Mouse (Mus musculus): ENCODE measurements around the gene Ttc21a. TPM values are rescaled to one million over a fixed set of nuclear protein-coding genes. Genes with fewer than 3 reads are reported as not detected.

Gene Ttc21a
- polyA plus RNA-seq, 1 experiment from 2014 or later = 0.20 TPM

DNA sequence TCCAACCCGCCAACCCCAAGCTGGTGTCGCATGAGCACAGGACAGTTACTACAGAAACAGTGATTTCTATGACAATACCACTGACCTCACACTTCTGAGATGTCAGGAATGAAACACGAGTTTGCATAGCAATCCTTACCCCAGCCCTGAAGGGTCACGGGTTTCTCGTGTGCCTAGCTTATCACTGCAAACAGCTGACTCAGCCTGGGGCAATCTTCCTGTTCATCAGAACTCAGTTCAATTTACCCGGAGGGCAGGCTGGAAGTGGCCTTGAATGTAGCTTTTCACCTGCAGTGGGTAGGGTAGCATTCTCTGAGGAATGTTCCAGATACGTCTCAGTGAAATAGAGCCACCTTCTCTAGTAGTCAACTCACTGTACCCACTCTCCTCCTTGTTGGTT, 56.8 kb downstream of the Ttc21a start:
- H3K4me3 ChIP-seq (ENCODE audit: low read depth, low read length) = no peak overlapping the region
- H3K27me3 ChIP-seq (ENCODE audit: control insufficient read depth, insufficient read depth, low read length) = no peaks in the 10 kb centered on the region
- no peak overlapping the region for H3K4me2 ChIP-seq
- H3K9me3 ChIP-seq (ENCODE audit: control insufficient read depth, low read length) = no peaks in the 10 kb centered on the region
- 75% methylated on average over 7 of the region's 7 CpGs for WGBS
- no peak overlapping the region for H3K27ac ChIP-seq (ENCODE audit: low read depth, low read length)
- ATAC-seq (ENCODE audit: low FRiP score) = no peak
- DNase-seq (ENCODE audit: low spot score, missing footprints) = no peak
- H3K36me3 ChIP-seq (ENCODE audit: control insufficient read depth, insufficient read depth, low read length) = no peaks in the 10 kb centered on the region
- H3K4me1 ChIP-seq (ENCODE audit: control insufficient read depth, insufficient read depth, low read length) = no peaks in the 10 kb centered on the region
- H3K9ac ChIP-seq (ENCODE audit: low read length) = no peak overlapping the region

- H3K4me2 ChIP-seq = no peak overlapping the region
- no peaks in the 10 kb centered on the region for H3K9me3 ChIP-seq (ENCODE audit: control insufficient read depth, low read length)
- no peaks in the 10 kb centered on the region for H3K27me3 ChIP-seq (ENCODE audit: control insufficient read depth, insufficient read depth, low read length)
- H3K36me3 ChIP-seq (ENCODE audit: control insufficient read depth, insufficient read depth, low read length) = no peaks in the 10 kb centered on the region
- DNase-seq (ENCODE audit: low spot score, missing footprints) (no peak), ATAC-seq (ENCODE audit: low FRiP score) (no peak)
- no peak overlapping the region for H3K9ac ChIP-seq (ENCODE audit: low read length)
- no peak overlapping the region for H3K4me3 ChIP-seq (ENCODE audit: low read depth, low read length)
- H3K27ac ChIP-seq (ENCODE audit: low read depth, low read length) = no peak overlapping the region
- H3K4me1 ChIP-seq (ENCODE audit: control insufficient read depth, insufficient read depth, low read length) = no peaks in the 10 kb centered on the region
- 94% methylated on average over 4 of the region's 4 CpGs for WGBS
These were observed 58.7 kb downstream of the Ttc21a start for GRCm38 (mm10) chr9:119996080-119996479.

DNA sequence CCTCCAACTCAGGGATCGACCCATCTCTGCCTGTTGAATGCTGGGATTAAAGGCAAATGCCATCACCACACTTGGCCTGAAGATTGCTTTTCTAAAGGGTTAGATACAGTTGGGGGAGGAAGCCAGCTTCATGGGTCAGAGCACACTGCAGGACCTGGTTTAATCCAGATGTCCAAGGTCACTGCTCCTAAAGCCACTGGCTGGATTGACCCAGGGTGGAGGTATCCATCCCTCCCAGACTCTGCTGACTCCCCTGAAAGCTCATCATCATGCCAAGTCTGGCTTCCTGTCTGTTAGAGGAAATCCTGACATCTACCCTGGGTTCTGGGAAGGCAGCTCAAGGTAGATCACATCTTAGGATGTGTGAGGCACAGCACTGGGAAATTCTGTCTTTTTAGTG, 61.4 kb downstream of the Ttc21a start:
- no peaks in the 10 kb centered on the region for H3K9me3 ChIP-seq (ENCODE audit: control insufficient read depth, low read length)
- no peak for DNase-seq (ENCODE audit: low spot score, missing footprints)
- H3K27me3 ChIP-seq (ENCODE audit: control insufficient read depth, insufficient read depth, low read length) = no peaks in the 10 kb centered on the region; the same call in 1 of the 2 replicates
- no peaks in the 10 kb centered on the region; the same call in 1 of the 2 replicates for H3K4me1 ChIP-seq (ENCODE audit: control insufficient read depth, insufficient read depth, low read length)
- ATAC-seq (ENCODE audit: low FRiP score) = no peak
- no peaks in the 10 kb centered on the region for H3K36me3 ChIP-seq (ENCODE audit: control insufficient read depth, insufficient read depth, low read length)
- no peak overlapping the region for H3K4me3 ChIP-seq (ENCODE audit: low read depth, low read length)
- no peak overlapping the region for H3K9ac ChIP-seq (ENCODE audit: low read length)
- H3K27ac ChIP-seq (ENCODE audit: low read depth, low read length) = no peak overlapping the region
- H3K4me2 ChIP-seq = no peak overlapping the region
- 62% methylated on average over 1 of the region's 1 CpGs for WGBS

DNA sequence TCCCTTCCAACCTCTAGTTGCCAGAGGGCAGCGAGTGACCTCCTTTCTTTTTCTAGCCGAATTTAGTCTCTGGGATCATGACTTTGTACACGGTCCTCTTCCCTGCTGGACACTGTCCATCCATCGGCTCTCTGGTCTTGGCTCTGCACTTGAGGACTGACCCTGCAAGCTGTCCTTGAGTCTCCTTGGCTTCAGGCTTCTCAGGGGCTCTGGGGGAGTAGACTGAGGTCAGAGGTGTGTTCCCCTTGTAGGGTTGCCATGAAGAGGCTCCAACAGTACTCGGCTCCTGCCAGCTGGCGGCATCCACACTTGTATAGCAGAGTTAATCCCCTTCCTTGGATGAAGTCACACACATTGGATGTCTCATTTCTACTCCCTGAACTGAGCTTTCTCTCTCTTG, 62.2 kb downstream of the Ttc21a start:
- Histone ChIP-seq H3K27ac (ENCODE audit: low read depth, low read length) (no peak overlapping the region), H3K4me3 (ENCODE audit: low read depth, low read length) (no peak overlapping the region), H3K27me3 (ENCODE audit: control insufficient read depth, insufficient read depth, low read length) (no peaks in the 10 kb centered on the region; the same call in 1 of the 2 replicates), H3K4me2 (no peak overlapping the region), H3K36me3 (ENCODE audit: control insufficient read depth, insufficient read depth, low read length) (no peaks in the 10 kb centered on the region), H3K9me3 (ENCODE audit: control insufficient read depth, low read length) (no peaks in the 10 kb centered on the region), H3K4me1 (ENCODE audit: control insufficient read depth, insufficient read depth, low read length) (peaks cover 2% of the 10 kb centered on the region; the same call in 1 of the 2 replicates), H3K9ac (ENCODE audit: low read length) (no peak overlapping the region)
- 75% methylated on average over 6 of the region's 6 CpGs for WGBS
- no peak for DNase-seq (ENCODE audit: low spot score, missing footprints)
- ATAC-seq (ENCODE audit: low FRiP score) = no peak

DNA sequence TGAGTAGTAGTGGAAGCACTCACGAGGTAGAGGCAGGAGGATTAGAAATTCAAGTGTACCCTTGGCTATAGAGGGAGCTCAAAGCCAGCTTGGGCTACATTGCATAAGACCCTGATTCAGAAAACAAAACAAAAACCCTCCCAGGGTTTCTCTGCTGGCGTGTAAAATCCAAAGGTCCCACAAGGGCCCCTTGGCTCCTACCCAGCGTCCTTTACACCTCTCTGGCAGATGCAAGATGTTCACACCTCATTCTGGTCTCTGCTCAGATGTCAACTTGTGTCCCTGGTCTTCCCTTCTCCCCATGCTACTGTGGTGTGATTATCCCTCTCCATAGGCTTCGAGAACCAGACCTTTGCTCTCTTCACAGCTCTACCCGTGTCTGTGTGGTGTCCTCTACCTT, 63.4 kb downstream of the Ttc21a start:
- Histone ChIP-seq H3K27ac (ENCODE audit: low read depth, low read length) (no peak overlapping the region), H3K4me2 (no peak overlapping the region), H3K36me3 (ENCODE audit: control insufficient read depth, insufficient read depth, low read length) (no peaks in the 10 kb centered on the region), H3K9ac (ENCODE audit: low read length) (no peak overlapping the region), H3K9me3 (ENCODE audit: control insufficient read depth, low read length) (no peaks in the 10 kb centered on the region), H3K4me1 (ENCODE audit: control insufficient read depth, insufficient read depth, low read length) (peaks cover 2% of the 10 kb centered on the region; the same call in 1 of the 2 replicates), H3K27me3 (ENCODE audit: control insufficient read depth, insufficient read depth, low read length) (no peaks in the 10 kb centered on the region; the same call in 1 of the 2 replicates), H3K4me3 (ENCODE audit: low read depth, low read length) (no peak overlapping the region)
- WGBS = 88% methylated on average over 5 of the region's 5 CpGs
- no peak for DNase-seq (ENCODE audit: low spot score, missing footprints)
- no peak for ATAC-seq (ENCODE audit: low FRiP score)

DNA sequence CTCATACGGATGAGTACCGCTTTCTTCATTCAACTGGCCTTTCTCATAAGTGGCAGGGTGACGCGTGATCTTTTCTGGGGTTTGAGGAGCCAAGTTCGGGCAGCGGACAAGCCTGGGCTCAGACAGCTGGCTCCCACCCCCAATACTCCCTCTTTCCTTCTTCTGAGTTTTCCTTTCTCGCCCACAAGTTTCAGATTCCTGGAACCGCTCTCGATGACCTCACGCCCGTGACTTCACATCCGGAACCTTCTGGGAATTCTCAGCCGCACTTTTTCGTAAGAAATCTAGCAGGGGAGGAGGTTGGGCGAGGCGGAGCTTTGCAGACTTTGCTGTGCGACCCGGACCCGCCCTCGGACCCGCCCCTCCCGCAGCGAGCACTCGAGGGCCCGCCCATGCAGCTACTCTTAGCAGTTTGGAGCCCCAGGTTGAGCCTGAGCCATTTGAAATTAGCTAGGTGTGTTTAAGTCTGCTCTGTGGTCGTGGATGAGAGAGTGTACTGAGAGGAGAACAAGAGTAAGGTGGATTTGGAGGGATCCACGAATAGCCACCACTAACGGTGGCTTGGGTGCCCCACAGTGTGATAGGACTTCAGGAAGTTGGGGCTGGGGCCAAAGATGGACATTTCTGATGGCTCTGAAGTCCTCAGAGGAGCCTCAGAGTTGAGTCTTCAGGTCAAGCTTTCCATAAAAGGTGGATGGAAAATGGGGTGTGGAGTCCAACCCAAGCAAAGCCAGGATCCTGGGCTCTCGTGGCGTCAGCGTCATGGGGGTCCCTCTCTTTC, 64.7 kb downstream of the Ttc21a start:
- DNase-seq (ENCODE audit: low spot score, missing footprints) = peak; percentile 94
- 11% methylated on average over 31 of the region's 31 CpGs for WGBS
- H3K9me3 ChIP-seq (ENCODE audit: control insufficient read depth, low read length) = no peaks in the 10 kb centered on the region
- H3K4me3 ChIP-seq (ENCODE audit: low read depth, low read length) = peak overlapping the region; percentile 27
- H3K4me1 ChIP-seq (ENCODE audit: control insufficient read depth, insufficient read depth, low read length) = peaks cover 2% of the 10 kb centered on the region; the same call in 1 of the 2 replicates
- H3K27me3 ChIP-seq (ENCODE audit: control insufficient read depth, insufficient read depth, low read length) = no peaks in the 10 kb centered on the region; the same call in 1 of the 2 replicates
- peak overlapping the region; percentile 53 for H3K9ac ChIP-seq (ENCODE audit: low read length)
- peak; percentile 78 for ATAC-seq (ENCODE audit: low FRiP score)
- no peak overlapping the region for H3K27ac ChIP-seq (ENCODE audit: low read depth, low read length)
- no peaks in the 10 kb centered on the region for H3K36me3 ChIP-seq (ENCODE audit: control insufficient read depth, insufficient read depth, low read length)
- peak overlapping the region; percentile 55 for H3K4me2 ChIP-seq

GRCm38 (mm10) chr9:120002893-120003292, 65.5 kb downstream of the Ttc21a start:
- H3K9ac ChIP-seq (ENCODE audit: low read length) = no peak overlapping the region
- no peak for DNase-seq (ENCODE audit: low spot score, missing footprints)
- no peak overlapping the region for H3K27ac ChIP-seq (ENCODE audit: low read depth, low read length)
- peaks cover 2% of the 10 kb centered on the region; the same call in 1 of the 2 replicates for H3K4me1 ChIP-seq (ENCODE audit: control insufficient read depth, insufficient read depth, low read length)
- H3K36me3 ChIP-seq (ENCODE audit: control insufficient read depth, insufficient read depth, low read length) = no peaks in the 10 kb centered on the region
- H3K4me3 ChIP-seq (ENCODE audit: low read depth, low read length) = no peak overlapping the region
- 75% methylated on average over 5 of the region's 5 CpGs for WGBS
- no peaks in the 10 kb centered on the region; the same call in 1 of the 2 replicates for H3K27me3 ChIP-seq (ENCODE audit: control insufficient read depth, insufficient read depth, low read length)
- no peak for ATAC-seq (ENCODE audit: low FRiP score)
- H3K9me3 ChIP-seq (ENCODE audit: control insufficient read depth, low read length) = no peaks in the 10 kb centered on the region
- no peak overlapping the region for H3K4me2 ChIP-seq

DNA sequence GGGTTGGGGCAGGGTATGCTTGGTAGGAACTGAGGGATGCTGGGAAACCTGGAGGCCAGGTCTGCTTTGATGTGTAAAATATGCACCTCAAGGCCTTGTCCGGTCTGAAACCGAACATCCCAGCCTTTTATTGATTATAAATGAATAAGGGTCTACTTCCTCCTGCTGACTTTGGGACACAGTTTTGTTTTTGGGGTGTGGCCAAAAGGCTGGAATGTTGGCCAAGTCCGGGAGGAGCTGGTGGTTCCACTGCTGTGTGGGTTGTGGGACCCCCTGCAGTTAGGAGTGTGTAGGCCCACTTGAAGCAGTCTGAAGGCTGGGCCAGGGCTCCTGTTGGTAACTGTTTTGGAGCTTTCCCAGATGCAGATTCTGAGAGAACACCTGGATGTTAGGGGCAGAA, 68.5 kb downstream of the Ttc21a start:
- Histone ChIP-seq H3K36me3 (ENCODE audit: control insufficient read depth, insufficient read depth, low read length) (no peaks in the 10 kb centered on the region), H3K27me3 (ENCODE audit: control insufficient read depth, insufficient read depth, low read length) (no peaks in the 10 kb centered on the region; the same call in 1 of the 2 replicates), H3K9me3 (ENCODE audit: control insufficient read depth, low read length) (no peaks in the 10 kb centered on the region), H3K4me2 (no peak overlapping the region), H3K27ac (ENCODE audit: low read depth, low read length) (no peak overlapping the region), H3K9ac (ENCODE audit: low read length) (no peak overlapping the region), H3K4me1 (ENCODE audit: control insufficient read depth, insufficient read depth, low read length) (peaks cover 6% of the 10 kb centered on the region; the same call in 1 of the 2 replicates), H3K4me3 (ENCODE audit: low read depth, low read length) (no peak overlapping the region)
- ATAC-seq (ENCODE audit: low FRiP score) = no peak
- WGBS = 87% methylated on average over 3 of the region's 3 CpGs
- no peak for DNase-seq (ENCODE audit: low spot score, missing footprints)

DNA sequence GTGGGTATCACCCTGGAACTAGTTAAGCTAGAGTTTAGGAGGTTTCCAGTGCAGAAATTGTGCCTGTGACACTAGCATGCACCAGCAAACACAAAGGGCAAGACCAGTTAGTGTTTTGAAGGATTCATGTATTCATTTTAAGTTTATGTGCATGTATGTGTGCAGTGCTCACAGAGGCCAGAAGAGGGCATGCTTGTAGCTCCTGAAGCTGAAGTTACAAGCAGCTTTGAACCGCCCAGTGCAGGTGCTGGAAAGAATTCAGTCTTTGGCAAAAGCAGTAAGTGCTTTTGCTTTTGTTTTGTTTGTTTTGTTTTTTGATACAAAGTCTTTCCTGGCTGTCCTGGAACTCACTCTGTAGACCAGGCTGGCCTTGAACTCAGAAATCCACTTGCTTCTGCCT, 70.4 kb downstream of the Ttc21a start:
- DNase-seq (ENCODE audit: low spot score, missing footprints) = no peak
- no peak overlapping the region for H3K27ac ChIP-seq (ENCODE audit: low read depth, low read length)
- H3K4me1 ChIP-seq (ENCODE audit: control insufficient read depth, insufficient read depth, low read length) = peaks cover 8% of the 10 kb centered on the region; the same call in 1 of the 2 replicates
- no peak for ATAC-seq (ENCODE audit: low FRiP score)
- 85% methylated on average over 1 of the region's 1 CpGs for WGBS
- no peak overlapping the region for H3K4me3 ChIP-seq (ENCODE audit: low read depth, low read length)
- no peak overlapping the region for H3K9ac ChIP-seq (ENCODE audit: low read length)
- H3K36me3 ChIP-seq (ENCODE audit: control insufficient read depth, insufficient read depth, low read length) = no peaks in the 10 kb centered on the region
- no peaks in the 10 kb centered on the region for H3K27me3 ChIP-seq (ENCODE audit: control insufficient read depth, insufficient read depth, low read length)
- no peak overlapping the region for H3K4me2 ChIP-seq
- H3K9me3 ChIP-seq (ENCODE audit: control insufficient read depth, low read length) = no peaks in the 10 kb centered on the region
